Mouse (Mus musculus): ENCODE measurements at regions not wholly inside any gene's neighbourhood (a gene's known extent, or its start where the extent isn't known, plus 50 kb on each side); places are given as distances from the start of the nearest gene placed in this dataset.

- ATAC-seq (replicated peaks; ENCODE audit: extremely low read depth, insufficient read depth, low FRiP score), result no peak
- H3K9ac ChIP-seq (ENCODE audit: low read length), result no peak overlapping the region
- H3K36me3 ChIP-seq (ENCODE audit: control insufficient read depth, insufficient read depth), result no peaks in the 10 kb centered on the region
- no peak overlapping the region for H3K27ac ChIP-seq (ENCODE audit: low read length)
- no peak overlapping the region for H3K4me2 ChIP-seq (ENCODE audit: low read depth, low read length)
- H3K27me3 ChIP-seq (ENCODE audit: control insufficient read depth, insufficient read depth, low read length), result no peaks in the 10 kb centered on the region
- no peaks in the 10 kb centered on the region for H3K4me1 ChIP-seq (ENCODE audit: control insufficient read depth, insufficient read depth, low read length)
- H3K4me3 ChIP-seq (ENCODE audit: low read length), result no peak overlapping the region
- no peaks in the 10 kb centered on the region for H3K9me3 ChIP-seq (replicated peaks; ENCODE audit: control insufficient read depth, low read length)
- WGBS, result 58% methylated on average over 3 of the region's 3 CpGs
Observed at GRCm38 (mm10) chr9:113324489-113324888, 383.6 kb downstream of the Pdcd6ip start.

GRCm38 (mm10) chr9:113309707-113310574 lies 398.1 kb downstream of the Pdcd6ip start:
- H3K9ac ChIP-seq (ENCODE audit: low read length), result no peak overlapping the region
- H3K9me3 ChIP-seq (replicated peaks; ENCODE audit: control insufficient read depth, low read length), result no peaks in the 10 kb centered on the region
- 75% methylated on average over 7 of the region's 7 CpGs for WGBS
- H3K4me2 ChIP-seq (ENCODE audit: low read depth, low read length), result no peak overlapping the region
- no peak overlapping the region for H3K27ac ChIP-seq (ENCODE audit: low read length)
- H3K4me1 ChIP-seq (ENCODE audit: control insufficient read depth, insufficient read depth, low read length), result no peaks in the 10 kb centered on the region
- no peak overlapping the region for H3K4me3 ChIP-seq (ENCODE audit: low read length)
- no peaks in the 10 kb centered on the region for H3K27me3 ChIP-seq (ENCODE audit: control insufficient read depth, insufficient read depth, low read length)
- H3K36me3 ChIP-seq (ENCODE audit: control insufficient read depth, insufficient read depth), result no peaks in the 10 kb centered on the region
- ATAC-seq (replicated peaks; ENCODE audit: extremely low read depth, insufficient read depth, low FRiP score), result no peak

GRCm38 (mm10) chr9:113305761-113306160 lies 402.3 kb downstream of the Pdcd6ip start:
- no peaks in the 10 kb centered on the region for H3K27me3 ChIP-seq (ENCODE audit: control insufficient read depth, insufficient read depth, low read length)
- no peak for ATAC-seq (replicated peaks; ENCODE audit: extremely low read depth, insufficient read depth, low FRiP score)
- no peak overlapping the region for H3K9ac ChIP-seq (ENCODE audit: low read length)
- H3K4me2 ChIP-seq (ENCODE audit: low read depth, low read length), result no peak overlapping the region
- H3K4me3 ChIP-seq (ENCODE audit: low read length), result no peak overlapping the region
- H3K4me1 ChIP-seq (ENCODE audit: control insufficient read depth, insufficient read depth, low read length), result no peaks in the 10 kb centered on the region
- WGBS, result 51% methylated on average over 4 of the region's 4 CpGs
- no peak overlapping the region for H3K27ac ChIP-seq (ENCODE audit: low read length)
- no peaks in the 10 kb centered on the region for H3K9me3 ChIP-seq (replicated peaks; ENCODE audit: control insufficient read depth, low read length)
- H3K36me3 ChIP-seq (ENCODE audit: control insufficient read depth, insufficient read depth), result no peaks in the 10 kb centered on the region

GRCm38 (mm10) chr9:113302429-113302828 lies 405.6 kb downstream of the Pdcd6ip start:
- H3K27me3 ChIP-seq (ENCODE audit: control insufficient read depth, insufficient read depth, low read length), result no peaks in the 10 kb centered on the region
- H3K4me2 ChIP-seq (ENCODE audit: low read depth, low read length), result no peak overlapping the region
- no peak for ATAC-seq (replicated peaks; ENCODE audit: extremely low read depth, insufficient read depth, low FRiP score)
- no peaks in the 10 kb centered on the region for H3K36me3 ChIP-seq (ENCODE audit: control insufficient read depth, insufficient read depth)
- H3K27ac ChIP-seq (ENCODE audit: low read length), result no peak overlapping the region
- no peaks in the 10 kb centered on the region for H3K9me3 ChIP-seq (replicated peaks; ENCODE audit: control insufficient read depth, low read length)
- no peaks in the 10 kb centered on the region for H3K4me1 ChIP-seq (ENCODE audit: control insufficient read depth, insufficient read depth, low read length)
- H3K4me3 ChIP-seq (ENCODE audit: low read length), result no peak overlapping the region
- 33% methylated on average over 1 of the region's 1 CpGs for WGBS
- H3K9ac ChIP-seq (ENCODE audit: low read length), result no peak overlapping the region

- Histone ChIP-seq H3K9ac (ENCODE audit: low read length) (no peak overlapping the region), H3K27me3 (ENCODE audit: control insufficient read depth, insufficient read depth, low read length) (no peaks in the 10 kb centered on the region), H3K4me1 (ENCODE audit: control insufficient read depth, insufficient read depth, low read length) (no peaks in the 10 kb centered on the region; the same call in 1 of the 2 replicates), H3K9me3 (replicated peaks; ENCODE audit: control insufficient read depth, low read length) (no peaks in the 10 kb centered on the region), H3K36me3 (ENCODE audit: control insufficient read depth, insufficient read depth) (no peaks in the 10 kb centered on the region), H3K27ac (ENCODE audit: low read length) (no peak overlapping the region), H3K4me3 (ENCODE audit: low read length) (no peak overlapping the region), H3K4me2 (ENCODE audit: low read depth, low read length) (no peak overlapping the region)
- WGBS, result 20% methylated on average over 2 of the region's 2 CpGs
- ATAC-seq (replicated peaks; ENCODE audit: extremely low read depth, insufficient read depth, low FRiP score), result no peak
Observed at GRCm38 (mm10) chr9:113300846-113301245, 407.2 kb downstream of the Pdcd6ip start.

GRCm38 (mm10) chr9:113299900-113300299 lies 408.2 kb downstream of the Pdcd6ip start:
- WGBS, result 36% methylated on average over 3 of the region's 3 CpGs
- Histone ChIP-seq H3K9ac (ENCODE audit: low read length) (no peak overlapping the region), H3K4me3 (ENCODE audit: low read length) (no peak overlapping the region), H3K36me3 (ENCODE audit: control insufficient read depth, insufficient read depth) (no peaks in the 10 kb centered on the region), H3K4me1 (ENCODE audit: control insufficient read depth, insufficient read depth, low read length) (no peaks in the 10 kb centered on the region; the same call in 1 of the 2 replicates), H3K9me3 (replicated peaks; ENCODE audit: control insufficient read depth, low read length) (no peaks in the 10 kb centered on the region), H3K4me2 (ENCODE audit: low read depth, low read length) (no peak overlapping the region), H3K27me3 (ENCODE audit: control insufficient read depth, insufficient read depth, low read length) (no peaks in the 10 kb centered on the region), H3K27ac (ENCODE audit: low read length) (no peak overlapping the region)
- ATAC-seq (replicated peaks; ENCODE audit: extremely low read depth, insufficient read depth, low FRiP score), result no peak

GRCm38 (mm10) chr9:113295850-113296467 lies 412.1 kb downstream of the Pdcd6ip start:
- no peaks in the 10 kb centered on the region for H3K27me3 ChIP-seq (ENCODE audit: control insufficient read depth, insufficient read depth, low read length)
- H3K9ac ChIP-seq (ENCODE audit: low read length), result no peak overlapping the region
- no peaks in the 10 kb centered on the region for H3K9me3 ChIP-seq (replicated peaks; ENCODE audit: control insufficient read depth, low read length)
- no peaks in the 10 kb centered on the region; the same call in 1 of the 2 replicates for H3K4me1 ChIP-seq (ENCODE audit: control insufficient read depth, insufficient read depth, low read length)
- H3K4me3 ChIP-seq (ENCODE audit: low read length), result no peak overlapping the region
- no peak overlapping the region for H3K27ac ChIP-seq (ENCODE audit: low read length)
- H3K36me3 ChIP-seq (ENCODE audit: control insufficient read depth, insufficient read depth), result no peaks in the 10 kb centered on the region
- 30% methylated on average over 5 of the region's 5 CpGs for WGBS
- ATAC-seq (replicated peaks; ENCODE audit: extremely low read depth, insufficient read depth, low FRiP score), result peak; percentile 52; the same call in 1 of the 2 replicates
- H3K4me2 ChIP-seq (ENCODE audit: low read depth, low read length), result no peak overlapping the region

- no peak overlapping the region for H3K27ac ChIP-seq (ENCODE audit: low read length)
- no peaks in the 10 kb centered on the region for H3K9me3 ChIP-seq (replicated peaks; ENCODE audit: control insufficient read depth, low read length)
- no peak overlapping the region for H3K9ac ChIP-seq (ENCODE audit: low read length)
- no peaks in the 10 kb centered on the region for H3K36me3 ChIP-seq (ENCODE audit: control insufficient read depth, insufficient read depth)
- WGBS, result 38% methylated on average over 4 of the region's 4 CpGs
- no peaks in the 10 kb centered on the region for H3K27me3 ChIP-seq (ENCODE audit: control insufficient read depth, insufficient read depth, low read length)
- H3K4me2 ChIP-seq (ENCODE audit: low read depth, low read length), result no peak overlapping the region
- H3K4me3 ChIP-seq (ENCODE audit: low read length), result no peak overlapping the region
- ATAC-seq (replicated peaks; ENCODE audit: extremely low read depth, insufficient read depth, low FRiP score), result no peak
- no peaks in the 10 kb centered on the region for H3K4me1 ChIP-seq (ENCODE audit: control insufficient read depth, insufficient read depth, low read length)
Observed at GRCm38 (mm10) chr9:113287397-113287796, 420.7 kb downstream of the Pdcd6ip start.

GRCm38 (mm10) chr9:113283244-113283643 lies 424.8 kb downstream of the Pdcd6ip start:
- H3K27ac ChIP-seq (ENCODE audit: low read length), result no peak overlapping the region
- ATAC-seq (replicated peaks; ENCODE audit: extremely low read depth, insufficient read depth, low FRiP score), result no peak
- no peaks in the 10 kb centered on the region for H3K4me1 ChIP-seq (ENCODE audit: control insufficient read depth, insufficient read depth, low read length)
- H3K27me3 ChIP-seq (ENCODE audit: control insufficient read depth, insufficient read depth, low read length), result no peaks in the 10 kb centered on the region
- no peak overlapping the region for H3K4me2 ChIP-seq (ENCODE audit: low read depth, low read length)
- no peaks in the 10 kb centered on the region for H3K36me3 ChIP-seq (ENCODE audit: control insufficient read depth, insufficient read depth)
- H3K9ac ChIP-seq (ENCODE audit: low read length), result no peak overlapping the region
- no peak overlapping the region for H3K4me3 ChIP-seq (ENCODE audit: low read length)
- 29% methylated on average over 1 of the region's 1 CpGs for WGBS
- no peaks in the 10 kb centered on the region for H3K9me3 ChIP-seq (replicated peaks; ENCODE audit: control insufficient read depth, low read length)
